Mouse (Mus musculus) ES-E14 (cell line): ENCODE results near the gene Papss2. TPM values are rescaled to one million over a fixed set of nuclear protein-coding genes. Genes with fewer than 3 reads are reported as not detected.

Experiments used
- DNase-seq: peaks from one replicate; pipeline ENCODE4 v3.0.0-alpha.2; 2013; ENCODE audit warnings: low read depth, low spot score
- H3K27ac ChIP-seq: 2 replicates; pipeline ENCODE4 v1.5.1; 2012; ENCODE audit warnings: low read depth, mild to moderate bottlenecking, low read length, moderate library complexity, mixed read lengths; ENCODE audit not compliant: poor library complexity, insufficient read depth, severe bottlenecking
- H3K36me3 ChIP-seq: 2 replicates; pipeline ENCODE4 v1.6.1; 2012; ENCODE audit warnings: mild to moderate bottlenecking, low read length, moderate library complexity, mixed read lengths; ENCODE audit not compliant: control insufficient read depth, poor library complexity, insufficient read depth, severe bottlenecking
- H3K4me1 ChIP-seq, 2 experiments: fragments of 150-350 bp in 1 of 2; sonication (generic) in 1 of 2; 2 replicates each; pipeline ENCODE4 v1.6.1; 2012; ENCODE audit warnings: low read length in 2 of 2, mild to moderate bottlenecking in 1 of 2, mixed read lengths in 1 of 2; ENCODE audit not compliant: control insufficient read depth in 2 of 2, insufficient read depth in 2 of 2, poor library complexity in 1 of 2
- H3K4me3 ChIP-seq, 2 experiments: fragments of 150-350 bp in 1 of 2; sonication (generic) in 1 of 2; 2 replicates each; pipeline ENCODE4 v1.5.1; 2012; ENCODE audit warnings: low read length in 2 of 2, low read depth in 1 of 2, mild to moderate bottlenecking in 1 of 2, mixed read lengths in 1 of 2; ENCODE audit not compliant: insufficient read depth in 1 of 2, poor library complexity in 1 of 2, severe bottlenecking in 1 of 2
- H3K9ac ChIP-seq: 2 replicates; pipeline ENCODE4 v1.6.1; 2012; ENCODE audit warnings: low read depth, mild to moderate bottlenecking, low read length, mixed read lengths; ENCODE audit not compliant: poor library complexity, insufficient read depth, severe bottlenecking
- H3K9me3 ChIP-seq: fragments of 150-350 bp; sonication (generic); 2 replicates; pipeline ENCODE4 v1.6.1; 2012; ENCODE audit warnings: low read depth, mild to moderate bottlenecking, low read length; ENCODE audit not compliant: control insufficient read depth, insufficient read depth
- CHD2 ChIP-seq: IDR thresholded peaks from 2 replicates; pipeline ENCODE4 v1.6.1; 2014; ENCODE audit warnings: mild to moderate bottlenecking, low read depth, low read length, inconsistent platforms
- HCFC1 ChIP-seq: IDR thresholded peaks from 2 replicates; pipeline ENCODE4 v1.6.1; 2012; ENCODE audit warnings: low read length, inconsistent platforms, borderline replicate concordance; ENCODE audit not compliant: insufficient read depth
- MAFK ChIP-seq: IDR thresholded peaks from 2 replicates; pipeline ENCODE4 v1.6.1; 2014; ENCODE audit warnings: mild to moderate bottlenecking, low read depth, low read length, inconsistent platforms; ENCODE audit not compliant: insufficient read depth
- ZC3H11A ChIP-seq: IDR thresholded peaks from 2 replicates; pipeline ENCODE4 v1.6.1; 2012; ENCODE audit warnings: low read depth, mild to moderate bottlenecking, inconsistent platforms, low read length, borderline replicate concordance
- ZNF384 ChIP-seq: IDR thresholded peaks from 2 replicates; pipeline ENCODE4 v1.6.1; 2012; ENCODE audit warnings: low read depth, low read length, inconsistent platforms
- in situ Hi-C, 2 experiments: fragments of 600-800 bp; cut with MboI; formaldehyde crosslinking; loops; one replicate each; pipeline ENCODE4 v1.15.1; 2025; ENCODE audit warnings: low sequenced_read_pairs in 2 of 2, inconsistent platforms in 1 of 2; ENCODE audit not compliant: unreplicated experiment in 2 of 2
- total RNA-seq: library from RNA; depleted of rRNA; stranded (reverse); fragments of 300-350 nt; gene quantifications from 2 replicates; pipeline ENCODE4 v1.2.3, GENCODE M21; 2012

The Papss2 gene
- total RNA-seq, 1 experiment: 1.7 TPM

- Histone ChIP-seq H3K36me3 (no peaks in the 10 kb centered on the region), H3K9ac (no peak overlapping the region), H3K4me1 (no peaks in the 10 kb centered on the region), H3K4me3 (no peak overlapping the region), H3K27ac (no peak overlapping the region), H3K9me3 (no peaks in the 10 kb centered on the region)
- TF ChIP-seq MAFK (no peak), HCFC1 (no peak), CHD2 (no peak), ZC3H11A (no peak), ZNF384 (no peak)
- in situ Hi-C loops: no loop called here
- no peak for DNase-seq
These were observed 20.7 kb upstream of the Papss2 start for GRCm38 (mm10) chr19:32574846-32575245.

- Histone ChIP-seq H3K36me3 (no peaks in the 10 kb centered on the region), H3K27ac (no peak overlapping the region), H3K9me3 (no peaks in the 10 kb centered on the region), H3K4me3 (no peak overlapping the region), H3K9ac (no peak overlapping the region), H3K4me1 (no peaks in the 10 kb centered on the region)
- in situ Hi-C loops: no loop called here
- DNase-seq: no peak
- no peak for TF ChIP-seq CHD2
- no peak for TF ChIP-seq ZNF384
- TF ChIP-seq MAFK: no peak
- no peak for TF ChIP-seq HCFC1
- TF ChIP-seq ZC3H11A: no peak
These were observed 17.8 kb upstream of the Papss2 start for GRCm38 (mm10) chr19:32577749-32578148.

DNA sequence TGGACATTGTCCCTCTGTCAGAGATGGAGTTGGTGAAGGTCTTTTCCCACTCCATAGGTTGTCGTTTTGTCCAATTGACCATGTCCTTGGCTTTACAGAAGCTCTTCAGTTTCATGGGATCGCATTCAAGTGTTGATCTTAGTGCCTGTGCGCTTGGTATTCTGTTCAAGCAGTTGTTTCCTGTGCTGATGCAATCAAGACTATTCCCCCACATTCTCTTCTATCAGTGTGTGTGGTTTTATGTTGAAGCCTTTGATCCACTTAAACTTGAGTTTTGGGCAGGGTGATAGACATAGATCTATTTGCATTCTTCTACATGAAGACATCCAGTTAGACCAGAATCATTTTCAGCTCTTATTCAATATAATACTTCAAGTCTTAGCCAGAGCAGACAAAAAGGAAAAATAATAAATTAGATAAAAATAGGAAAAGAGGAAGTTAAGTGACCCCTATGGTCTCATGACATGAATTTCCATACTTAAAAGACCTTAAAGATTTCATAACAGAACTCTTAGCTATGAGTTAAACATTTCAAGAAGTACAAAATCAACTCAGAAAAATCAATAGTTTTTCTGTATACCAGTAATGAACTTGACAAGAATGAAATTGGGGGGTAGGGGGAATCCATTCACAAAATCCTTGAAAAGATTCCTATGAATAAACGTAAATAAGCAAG, 12.4 kb upstream of the Papss2 start:
- 0 out of 4 replicates have a peak, but pooled peaks cover 0 to 3% of the 10 kb centered on the region in 2 experiments for H3K4me1 ChIP-seq
- no peak for DNase-seq
- no peak overlapping the region for H3K27ac ChIP-seq
- no peaks in the 10 kb centered on the region for H3K9me3 ChIP-seq
- no peaks in the 10 kb centered on the region for H3K36me3 ChIP-seq
- no peak overlapping the region for H3K4me3 ChIP-seq
- TF ChIP-seq ZNF384 (no peak), HCFC1 (no peak), ZC3H11A (no peak), MAFK (no peak), CHD2 (no peak)
- in situ Hi-C loops: no loop called here
- H3K9ac ChIP-seq: no peak overlapping the region

DNA sequence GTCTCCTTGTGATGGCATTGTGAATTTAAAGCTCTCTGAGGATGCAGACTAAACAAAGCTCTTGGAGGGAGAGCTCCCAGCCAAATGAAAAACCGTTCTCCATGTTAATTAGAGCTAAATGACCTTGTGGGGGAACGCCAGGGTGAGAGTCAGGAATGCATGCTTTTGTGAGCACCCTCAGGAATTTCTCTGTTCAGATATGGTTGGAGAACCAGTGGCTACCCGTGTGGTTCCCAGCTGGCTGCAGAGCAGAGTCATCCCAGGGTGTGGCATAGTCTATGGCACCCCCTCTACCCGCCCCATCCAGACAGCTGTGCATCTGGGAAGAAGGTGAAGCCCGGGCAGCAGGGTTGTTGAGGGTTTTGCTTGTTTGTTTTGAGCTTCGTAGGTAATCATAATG, 7.9 kb upstream of the Papss2 start:
- TF ChIP-seq HCFC1: no peak
- TF ChIP-seq ZC3H11A: no peak
- no peak for TF ChIP-seq CHD2
- no peak for TF ChIP-seq ZNF384
- no peak for TF ChIP-seq MAFK

More for the DNA sequence above, 7.9 kb upstream of the Papss2 start:
- no peak overlapping the region for H3K4me3 ChIP-seq
- H3K27ac ChIP-seq: no peak overlapping the region
- H3K4me1 ChIP-seq: 0 out of 4 replicates have a peak, but pooled peaks cover 0 to 3% of the 10 kb centered on the region in 2 experiments
- no peaks in the 10 kb centered on the region for H3K9me3 ChIP-seq
- no peak overlapping the region for H3K9ac ChIP-seq
- in situ Hi-C loops: no loop called here
- H3K36me3 ChIP-seq: no peaks in the 10 kb centered on the region
- peak; percentile 21 for DNase-seq
